Mouse (Mus musculus): ENCODE measurements around the gene Rab3b.

DNA sequence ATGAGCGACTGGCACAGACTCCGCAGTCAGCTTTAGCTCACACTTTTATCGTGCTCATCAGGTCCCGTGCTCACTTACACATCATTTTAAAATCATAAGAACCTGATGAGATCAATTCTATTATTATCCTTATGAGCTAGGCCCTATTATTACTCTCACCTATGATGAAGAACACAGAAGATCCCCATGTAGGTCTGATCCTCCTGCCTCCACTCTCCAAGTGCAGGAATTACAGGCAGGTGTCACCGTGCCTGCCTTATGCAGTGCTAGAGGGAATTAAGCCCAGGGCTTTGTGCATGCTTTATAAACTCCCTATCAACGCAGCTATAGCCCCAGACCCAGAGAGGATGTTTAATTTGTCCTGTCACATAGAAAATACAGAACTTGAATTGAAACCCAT lies 84.2 kb downstream of the Rab3b start:
- no peak for TF ChIP-seq CTCF (IDR thresholded peaks at IDR 0.05; ENCODE audit: borderline replicate concordance, extremely low read depth, insufficient read depth, insufficient read length)
- TF ChIP-seq POLR2A (IDR thresholded peaks at IDR 0.05; ENCODE audit: borderline replicate concordance, extremely low read depth, insufficient read depth, insufficient read length, poor library complexity, severe bottlenecking) = no peak
